20 mouse cellular contexts compared by ENCODE assay signal in genomic region chr5:66350611-66351010, GRCm38 (mm10).
A peak's percentile ranks its signal among the peaks of the same experiment; 100 is the strongest.
DNase-seq lines count a peak whose midpoint lies in the region; TF ChIP-seq lines count a peak whose summit lies in the region.
"Had no signal": no experiment of that assay in that cellular context is flagged by ENCODE, and none has a peak within 500 bp of the region (broad histone marks: within the 10 kb centered on the region; RNA-seq: fewer than 3 reads in every experiment).

No protein-coding gene starts in this region.

- DNase-seq in adrenal gland, adult 2 months = peak; percentile 18
- no peak for DNase-seq in adrenal gland, postnatal 36 days
- DNase-seq in kidney, adult 2 months = peak; percentile 70
- DNase-seq in kidney, adult 11 months = no peak
- peak; percentile 47 to 51 for DNase-seq in kidney, postnatal 36 days
- no peak for DNase-seq in kidney, adult 18-20 months
- DNase-seq: adrenal gland, postnatal 10 days; cerebellum, adult 11 months; cerebellum, adult 2 months; cerebellum, adult 9-11 months; cerebellum, postnatal 25 days; forebrain, postnatal 0 days; gastrocnemius, adult 2 months; gastrocnemius, postnatal 14 days; heart, postnatal 36 days had no signal

- WGBS in kidney, adult 2 months = 49% methylated on average over 6 of the region's 6 CpGs

- no peaks in the 10 kb centered on the region for H3K27me3 ChIP-seq in kidney, adult 2 months (replicated peaks; ENCODE audit: control insufficient read depth, insufficient read depth, low read length)
- H3K27me3 ChIP-seq: embryonic facial prominence, embryonic 12.5 days; embryonic facial prominence, embryonic 15.5 days; hindbrain, embryonic 13.5 days had no signal

- TF ChIP-seq CTCF in kidney, adult 2 months (conservative IDR thresholded peaks at IDR 0.05; ENCODE audit: insufficient read depth, insufficient read length, low read depth, low read length) = no peak

- no peaks in the 10 kb centered on the region for H3K36me3 ChIP-seq in kidney, adult 2 months (ENCODE audit: control insufficient read depth, insufficient read depth, low read length)
- H3K36me3 ChIP-seq: embryonic facial prominence, embryonic 12.5 days; embryonic facial prominence, embryonic 15.5 days had no signal

- H3K4me3 ChIP-seq in kidney, adult 2 months (ENCODE audit: insufficient read depth, low read depth, low read length) = no peak overlapping the region
- H3K4me3 ChIP-seq: embryonic facial prominence, embryonic 12.5 days; embryonic facial prominence, embryonic 15.5 days; gastrocnemius, adult 2 months; heart, embryonic 10.5 days; hindbrain, embryonic 10.5 days; hindbrain, embryonic 13.5 days had no signal

- H3K4me1 ChIP-seq in kidney, adult 2 months (ENCODE audit: control insufficient read depth, insufficient read depth, low read length) = peaks cover 38% of the 10 kb centered on the region
- H3K4me1 ChIP-seq: embryonic facial prominence, embryonic 12.5 days; embryonic facial prominence, embryonic 15.5 days; heart, embryonic 10.5 days had no signal

- no peak for TF ChIP-seq POLR2A in kidney, adult 2 months (IDR thresholded peaks at IDR 0.05; ENCODE audit: low read depth, low read length)

- H3K27ac ChIP-seq in kidney, adult 2 months (ENCODE audit: insufficient read depth, low read depth, low read length) = peak overlapping the region; percentile 1; the same call in 1 of the 2 replicates
- H3K27ac ChIP-seq: embryonic facial prominence, embryonic 12.5 days; embryonic facial prominence, embryonic 15.5 days; gastrocnemius, adult 2 months; heart, embryonic 10.5 days; hindbrain, embryonic 10.5 days; hindbrain, embryonic 13.5 days had no signal

Comparison
In these comparisons a context has a peak if more than half of its experiments do, and no peak if none do; other contexts are left out.
1. DNase-seq: peak in adrenal gland, adult 2 months (single experiment), kidney, adult 2 months (single experiment) and kidney, postnatal 36 days (2 of 2); none in adrenal gland, postnatal 36 days (0 of 2), kidney, adult 11 months (single experiment) and kidney, adult 18-20 months (single experiment).